Mouse (Mus musculus) kidney, adult 2 months (tissue): ENCODE measurements at regions not wholly inside any gene's neighbourhood (a gene's known extent, or its start where the extent isn't known, plus 50 kb on each side); places are given as distances from the start of the nearest gene placed in this dataset.

Source experiments
- CTCF ChIP-seq: fragments of 200-500 bp; conservative IDR thresholded peaks from 2 replicates; pipeline ENCODE4 v1.5.1; 2011; ENCODE audit warnings: low read depth, mild to moderate bottlenecking, control low read depth, low read length, moderate library complexity, mixed read lengths; ENCODE audit not compliant: insufficient read depth, insufficient read length
- POLR2A ChIP-seq: fragments of 200-500 bp; IDR thresholded peaks from one replicate; pipeline ENCODE4 v1.6.1; 2011; ENCODE audit warnings: low read depth, low read length, control low read depth

DNA sequence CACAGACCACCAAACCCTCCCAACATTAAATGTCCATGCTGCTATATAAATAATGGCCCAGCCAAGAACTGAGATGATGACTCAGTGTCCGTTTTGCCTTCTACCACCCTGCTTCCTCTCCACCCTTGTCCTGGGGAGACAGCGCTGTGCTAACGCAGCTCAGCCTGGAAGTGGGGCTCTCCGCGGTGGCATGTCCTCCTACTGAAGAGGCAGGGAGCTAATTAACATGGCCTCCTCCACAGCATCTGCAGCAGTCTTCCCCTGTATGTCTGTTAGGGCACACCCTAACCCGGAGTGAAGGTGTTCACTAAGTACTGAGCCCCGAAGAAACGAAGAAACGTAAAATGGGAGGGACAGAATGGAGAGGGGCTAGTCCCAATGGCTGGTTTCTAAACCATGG is 107.8 kb downstream of the Slc35b3 start:
- TF ChIP-seq CTCF (no peak), POLR2A (no peak)
